Mouse (Mus musculus): ENCODE measurements around the gene Taok3. TPM values are rescaled to one million over a fixed set of nuclear protein-coding genes. Genes with fewer than 3 reads are reported as not detected.

Gene Taok3
- total and polyA plus RNA-seq, 3 experiments, result 3.1 to 7.8 (median 6.2) TPM

GRCm38 (mm10) chr5:117282360-117282759 lies 162.4 kb downstream of the Taok3 start:
- H3K79me2 ChIP-seq (replicated peaks; ENCODE audit: control insufficient read depth, insufficient read depth, low read length), result no peaks in the 10 kb centered on the region
- no peaks in the 10 kb centered on the region for H3K27me3 ChIP-seq (ENCODE audit: control insufficient read depth, insufficient read depth, low read length)
- 83% methylated on average over 8 of the region's 8 CpGs for WGBS
- H3K9ac ChIP-seq (ENCODE audit: low read depth, low read length), result no peak overlapping the region
- no peaks in the 10 kb centered on the region for H3K36me3 ChIP-seq (ENCODE audit: control insufficient read depth, insufficient read depth, low read length)
- H3K4me1 ChIP-seq (ENCODE audit: control insufficient read depth, insufficient read depth, low read length), result 0 out of 2 replicates have a peak, but pooled peaks cover 2% of the 10 kb centered on the region
- DNase-seq, result no peak
- no peak overlapping the region for H3K27ac ChIP-seq
- TF ChIP-seq EP300 (IDR thresholded peaks at IDR 0.05; ENCODE audit: insufficient read depth, low read depth, low read length) (no peak), CTCF (IDR thresholded peaks at IDR 0.05) (no peak), POLR2A (IDR thresholded peaks at IDR 0.05; ENCODE audit: insufficient read depth, low read depth, low read length) (no peak)
- H3K4me3 ChIP-seq, result no peak overlapping the region
- intact Hi-C loops (cut with DNase I), result no loop called here

- DNase-seq, result no peak
These were observed 164.1 kb downstream of the Taok3 start for GRCm38 (mm10) chr5:117284029-117284428.

GRCm38 (mm10) chr5:117284682-117285081 lies 164.8 kb downstream of the Taok3 start:
- no peaks in the 10 kb centered on the region for H3K36me3 ChIP-seq (ENCODE audit: control insufficient read depth, insufficient read depth, low read length)
- 26% methylated on average over 7 of the region's 7 CpGs for WGBS
- peaks cover 4% of the 10 kb centered on the region; the same call in 1 of the 2 replicates for H3K4me1 ChIP-seq (ENCODE audit: control insufficient read depth, insufficient read depth, low read length)

More at GRCm38 (mm10) chr5:117284029-117284428, 164.1 kb downstream of the Taok3 start:
- Histone ChIP-seq H3K9ac (ENCODE audit: low read depth, low read length) (no peak overlapping the region), H3K27me3 (ENCODE audit: control insufficient read depth, insufficient read depth, low read length) (no peaks in the 10 kb centered on the region), H3K79me2 (replicated peaks; ENCODE audit: control insufficient read depth, insufficient read depth, low read length) (no peaks in the 10 kb centered on the region), H3K4me1 (ENCODE audit: control insufficient read depth, insufficient read depth, low read length) (peaks cover 4% of the 10 kb centered on the region; the same call in 1 of the 2 replicates), H3K27ac (no peak overlapping the region), H3K4me3 (no peak overlapping the region), H3K36me3 (ENCODE audit: control insufficient read depth, insufficient read depth, low read length) (no peaks in the 10 kb centered on the region)
- intact Hi-C loops (cut with DNase I), result no loop called here
- 69% methylated on average over 9 of the region's 9 CpGs for WGBS
- TF ChIP-seq POLR2A (IDR thresholded peaks at IDR 0.05; ENCODE audit: insufficient read depth, low read depth, low read length), result no peak
- no peak for TF ChIP-seq EP300 (IDR thresholded peaks at IDR 0.05; ENCODE audit: insufficient read depth, low read depth, low read length)
- no peak for TF ChIP-seq CTCF (IDR thresholded peaks at IDR 0.05)

GRCm38 (mm10) chr5:117285266-117285665 lies 165.3 kb downstream of the Taok3 start:
- H3K79me2 ChIP-seq (replicated peaks; ENCODE audit: control insufficient read depth, insufficient read depth, low read length), result no peaks in the 10 kb centered on the region
- WGBS, result 75% methylated on average over 4 of the region's 4 CpGs
- no peak overlapping the region for H3K27ac ChIP-seq
- DNase-seq, result no peak
- no peaks in the 10 kb centered on the region for H3K27me3 ChIP-seq (ENCODE audit: control insufficient read depth, insufficient read depth, low read length)
- intact Hi-C loops (cut with DNase I), result loop anchor here (5.0 kb wide), 1 partner anchor 168 kb away; the partner anchor contains the start of gene Suds3
- H3K4me1 ChIP-seq (ENCODE audit: control insufficient read depth, insufficient read depth, low read length), result peaks cover 4% of the 10 kb centered on the region; the same call in 1 of the 2 replicates
- H3K4me3 ChIP-seq, result no peak overlapping the region
- H3K36me3 ChIP-seq (ENCODE audit: control insufficient read depth, insufficient read depth, low read length), result no peaks in the 10 kb centered on the region
- TF ChIP-seq EP300 (IDR thresholded peaks at IDR 0.05; ENCODE audit: insufficient read depth, low read depth, low read length) (no peak), POLR2A (IDR thresholded peaks at IDR 0.05; ENCODE audit: insufficient read depth, low read depth, low read length) (no peak), CTCF (IDR thresholded peaks at IDR 0.05) (no peak)
- no peak overlapping the region for H3K9ac ChIP-seq (ENCODE audit: low read depth, low read length)

More at GRCm38 (mm10) chr5:117284682-117285081, 164.8 kb downstream of the Taok3 start:
- Histone ChIP-seq H3K4me3 (no peak overlapping the region), H3K27ac (no peak overlapping the region), H3K27me3 (ENCODE audit: control insufficient read depth, insufficient read depth, low read length) (no peaks in the 10 kb centered on the region), H3K79me2 (replicated peaks; ENCODE audit: control insufficient read depth, insufficient read depth, low read length) (no peaks in the 10 kb centered on the region), H3K9ac (ENCODE audit: low read depth, low read length) (no peak overlapping the region)
- intact Hi-C loops (cut with DNase I), result loop anchor here (5.0 kb wide), 1 partner anchor 167 kb away; the partner anchor contains the start of gene Suds3
- DNase-seq, result no peak
- no peak for TF ChIP-seq EP300 (IDR thresholded peaks at IDR 0.05; ENCODE audit: insufficient read depth, low read depth, low read length)
- no peak for TF ChIP-seq POLR2A (IDR thresholded peaks at IDR 0.05; ENCODE audit: insufficient read depth, low read depth, low read length)
- TF ChIP-seq CTCF (IDR thresholded peaks at IDR 0.05), result no peak

- intact Hi-C loops (cut with DNase I), result loop anchor here (5.0 kb wide), 1 partner anchor 169 kb away; the partner anchor contains the start of gene Suds3
- Histone ChIP-seq H3K27me3 (ENCODE audit: control insufficient read depth, insufficient read depth, low read length) (no peaks in the 10 kb centered on the region), H3K36me3 (ENCODE audit: control insufficient read depth, insufficient read depth, low read length) (no peaks in the 10 kb centered on the region), H3K4me3 (peak overlapping the region; percentile 76), H3K4me1 (ENCODE audit: control insufficient read depth, insufficient read depth, low read length) (peaks cover 4% of the 10 kb centered on the region; the same call in 1 of the 2 replicates), H3K27ac (no peak overlapping the region), H3K9ac (ENCODE audit: low read depth, low read length) (no peak overlapping the region), H3K79me2 (replicated peaks; ENCODE audit: control insufficient read depth, insufficient read depth, low read length) (no peaks in the 10 kb centered on the region)
- WGBS, result 46% methylated on average over 3 of the region's 3 CpGs
- no peak for DNase-seq
- TF ChIP-seq CTCF (IDR thresholded peaks at IDR 0.05) (no peak), POLR2A (IDR thresholded peaks at IDR 0.05; ENCODE audit: insufficient read depth, low read depth, low read length) (no peak), EP300 (IDR thresholded peaks at IDR 0.05; ENCODE audit: insufficient read depth, low read depth, low read length) (no peak)
These were observed 166.4 kb downstream of the Taok3 start for GRCm38 (mm10) chr5:117286286-117286685.
